Mouse (Mus musculus) MN1 (cell line): ENCODE measurements at regions not wholly inside any gene's neighbourhood (a gene's known extent, or its start where the extent isn't known, plus 50 kb on each side); places are given as distances from the start of the nearest gene placed in this dataset.

Experiments
- DNase-seq: peaks from one replicate; pipeline ENCODE4 v3.0.0-alpha.2; 2016; ENCODE audit warnings: low spot score

DNA sequence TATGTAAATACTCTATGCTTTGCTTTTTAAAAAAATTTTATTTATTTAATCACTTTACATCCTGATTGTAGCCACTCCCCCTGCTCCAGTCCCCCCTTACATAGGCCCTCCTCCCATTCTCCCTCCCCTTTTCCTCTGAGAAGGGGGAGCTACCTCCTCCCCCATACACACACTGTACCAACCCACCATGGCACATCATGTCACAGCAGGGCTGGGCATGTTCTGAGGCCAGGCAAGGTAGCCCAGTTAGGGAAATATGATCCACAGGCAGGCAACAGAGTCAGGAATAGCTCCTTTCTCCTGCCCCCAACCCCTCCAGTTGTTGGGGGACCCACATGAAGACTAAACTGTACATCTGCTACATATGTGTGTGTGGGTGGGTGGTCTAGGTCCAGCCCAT, 1130.7 kb upstream of the Gulo start:
- DNase-seq = no peak

DNA sequence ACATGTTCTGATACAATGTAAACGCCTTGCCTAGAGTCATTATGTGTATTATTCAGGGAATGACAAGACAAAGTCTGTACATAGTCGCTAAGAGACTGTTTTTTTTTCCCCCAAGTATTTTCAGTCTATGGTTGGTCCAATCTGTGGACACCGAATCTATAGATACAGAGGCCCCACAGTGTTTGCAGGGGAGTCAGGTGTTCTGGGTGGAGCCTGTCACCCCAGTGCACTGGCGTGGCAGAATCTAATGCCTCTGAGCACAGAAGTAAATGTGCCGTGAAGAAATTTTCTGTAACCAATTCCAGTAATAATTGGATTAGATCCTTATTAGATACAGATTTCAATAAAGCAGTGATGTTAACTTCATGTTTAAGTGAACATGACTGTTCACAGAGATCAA, 1130.1 kb upstream of the Gulo start:
- DNase-seq = no peak

DNA sequence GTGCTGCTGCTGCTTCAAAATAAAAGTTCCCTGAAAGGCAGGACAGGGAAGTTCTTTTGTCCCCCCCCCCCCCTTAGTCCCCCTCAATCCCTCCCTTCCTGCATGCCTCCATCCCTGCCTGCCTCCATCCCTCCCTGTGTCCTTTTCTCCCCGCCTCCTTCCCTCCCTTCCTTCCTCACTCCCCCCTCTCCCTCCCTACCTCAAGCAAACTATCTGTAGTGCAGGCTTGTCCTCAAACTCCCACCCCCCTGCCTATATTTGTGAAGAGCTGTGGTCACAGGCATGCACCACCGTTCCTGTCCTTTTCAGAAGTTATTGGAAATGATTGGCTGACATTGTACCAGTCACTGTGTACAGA, 1127.1 kb upstream of the Gulo start:
- DNase-seq = no peak

DNA sequence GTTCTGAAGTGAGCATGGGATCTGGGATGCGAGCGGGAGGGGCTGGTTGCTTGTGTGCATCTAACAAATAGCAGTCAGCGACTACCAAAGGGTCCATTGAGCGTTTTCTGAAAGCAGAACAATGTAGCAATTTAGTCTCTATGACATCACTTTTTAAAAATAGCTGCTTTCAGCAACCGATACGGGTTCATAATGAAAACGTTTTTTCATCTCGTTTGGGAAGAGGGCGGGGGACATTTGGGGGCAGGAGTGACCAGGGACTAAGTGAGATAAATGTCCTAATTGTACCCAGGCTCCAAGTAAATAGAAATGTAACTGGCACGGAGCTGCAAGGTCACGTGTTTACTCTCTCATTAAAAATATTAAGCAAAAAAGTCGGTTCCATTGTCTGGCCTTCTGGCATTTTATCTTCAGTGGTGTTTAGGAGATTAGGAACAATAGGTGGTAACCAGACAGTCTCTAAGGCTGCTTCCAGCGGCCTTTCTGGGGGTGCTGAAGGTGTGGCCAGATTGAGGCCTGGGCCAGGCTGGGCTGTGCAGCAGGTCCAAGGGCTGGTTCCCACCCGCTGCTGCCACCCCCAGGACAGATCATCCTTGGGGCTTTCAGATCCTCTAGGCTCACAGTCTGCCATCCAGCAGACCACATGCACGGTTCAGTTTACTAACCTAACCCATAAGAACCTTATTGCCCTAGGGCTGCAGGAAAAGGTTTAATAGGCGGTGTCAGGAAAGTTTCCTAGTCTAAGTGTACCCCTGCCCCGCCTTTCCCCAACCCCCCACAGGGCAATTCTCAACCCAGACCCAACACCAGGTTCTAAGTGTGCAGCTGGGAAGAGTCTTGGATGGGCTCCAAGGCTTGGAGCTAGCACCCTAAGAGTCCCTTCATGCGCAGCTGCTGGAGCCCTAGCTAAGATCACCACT, 1126.5 kb upstream of the Gulo start:
- DNase-seq = peak; percentile 88

DNA sequence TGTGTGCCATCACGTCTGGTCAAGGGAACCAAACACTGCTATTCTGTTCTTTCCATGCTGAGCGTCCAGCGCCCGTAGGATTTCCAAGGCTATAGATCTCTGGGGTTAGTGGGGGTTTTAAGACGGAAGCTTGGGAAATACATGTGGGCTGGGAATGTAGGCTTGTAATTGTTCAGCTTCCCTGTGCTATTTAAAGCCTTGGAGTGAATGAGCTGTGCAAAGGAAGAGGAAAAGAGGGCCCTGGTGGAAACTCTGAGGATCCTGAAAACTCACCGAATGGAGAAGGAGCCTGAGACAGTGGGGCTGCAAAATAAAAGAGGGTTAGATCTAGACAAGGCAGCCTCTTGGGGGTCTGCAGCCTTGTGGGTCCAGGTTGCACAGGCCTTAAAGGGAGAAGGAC, 1124.2 kb upstream of the Gulo start:
- DNase-seq = no peak

DNA sequence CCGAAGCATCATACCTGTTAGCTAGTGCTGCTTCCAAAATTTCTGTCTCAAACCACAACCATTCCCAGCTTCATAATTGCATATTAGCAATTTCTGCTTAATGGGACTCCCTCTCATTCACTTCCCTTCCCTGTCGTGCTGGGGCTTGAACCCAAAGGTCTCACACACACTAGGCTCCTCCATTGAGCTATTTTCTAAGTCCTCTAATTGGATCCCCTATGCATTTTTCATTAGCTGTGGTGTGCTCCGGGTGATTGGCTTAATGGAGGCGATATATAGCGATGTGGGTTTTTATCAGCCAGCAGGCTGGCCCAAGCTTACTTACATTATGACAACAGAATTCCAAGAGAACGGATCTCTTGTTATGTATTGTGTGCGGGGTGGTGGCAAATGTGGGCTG, 1118.1 kb upstream of the Gulo start:
- DNase-seq = no peak

DNA sequence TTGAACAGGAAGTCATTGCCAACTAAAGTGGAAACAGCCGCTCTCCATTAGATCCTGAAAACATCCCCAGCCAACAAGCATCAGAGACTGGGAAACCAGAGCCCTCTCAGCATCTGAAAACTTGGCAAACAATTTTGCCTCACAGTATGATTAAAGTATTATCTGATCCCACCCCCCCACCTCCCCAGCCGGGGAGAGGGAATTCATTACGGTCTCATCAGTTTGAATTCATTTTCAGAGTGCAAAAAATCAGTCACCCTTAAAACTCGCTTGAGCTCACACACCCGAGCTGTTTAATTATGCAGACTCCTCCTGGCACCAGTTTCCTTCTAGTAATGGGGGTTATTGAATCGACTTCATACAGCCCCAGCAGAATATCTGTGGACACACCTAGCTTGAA, 1117.2 kb upstream of the Gulo start:
- peak; percentile 30 for DNase-seq

DNA sequence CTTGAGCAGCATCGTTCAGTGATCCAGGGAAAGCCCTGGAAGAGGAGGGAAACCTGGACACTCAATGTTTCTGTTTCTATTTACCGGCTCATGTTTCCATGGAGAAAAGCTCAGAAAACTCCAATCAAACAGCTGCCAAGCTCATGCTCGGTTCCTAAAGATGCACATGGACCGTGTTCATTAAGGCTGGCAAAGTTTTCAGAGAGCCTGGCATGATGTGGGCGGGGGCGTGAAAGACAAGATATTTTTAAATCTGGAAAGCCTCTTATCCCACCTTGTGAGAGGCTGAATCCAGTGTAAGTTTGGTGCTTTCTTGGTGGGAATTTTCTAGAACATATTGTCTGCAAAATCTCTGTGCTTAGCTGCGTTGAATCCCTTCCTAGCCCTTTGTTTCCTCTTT, 1114.3 kb upstream of the Gulo start:
- no peak for DNase-seq
